Comparison of ENCODE assay signal across 17 mouse cellular contexts in the genomic region with DNA sequence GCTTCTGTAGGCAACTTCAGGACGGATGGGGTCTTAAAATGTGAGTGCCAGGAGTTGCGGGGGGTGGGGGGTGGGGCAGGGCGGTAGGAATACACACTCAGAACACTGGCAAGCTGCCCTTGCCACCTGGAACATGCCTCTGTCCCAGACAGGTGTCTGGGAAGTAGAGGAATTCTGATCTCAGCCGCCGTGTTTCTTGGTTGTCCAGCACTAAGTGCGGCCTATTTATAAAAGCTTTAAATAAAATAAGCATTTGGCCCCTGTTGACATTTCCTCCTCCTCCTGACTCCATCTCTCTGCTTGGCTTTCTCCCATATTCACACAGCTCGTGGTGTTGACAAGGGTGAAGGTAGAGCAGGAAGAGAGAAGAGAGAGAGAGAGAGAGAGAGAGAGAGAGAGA.
DNase-seq lines count a peak whose midpoint lies in the region; ATAC-seq and TF ChIP-seq lines count a peak whose summit lies in the region.
"Had no signal": no experiment of that assay in that cellular context is flagged by ENCODE, and none has a peak within 500 bp of the region (broad histone marks: within the 10 kb centered on the region; RNA-seq: fewer than 3 reads in every experiment).

No protein-coding gene starts in this region.

- TF ChIP-seq CTCF in gastrocnemius, adult 2 months (IDR thresholded peaks at IDR 0.05), result no peak
- no peak for TF ChIP-seq CTCF in kidney, postnatal 0 days (IDR thresholded peaks at IDR 0.05; ENCODE audit: low read depth)

- H3K4me2 ChIP-seq in kidney, postnatal 0 days (ENCODE audit: low read length), result no peak overlapping the region
- 0 out of 2 replicates have a peak overlapping the region, but pooled peaks have one; percentile 20 for H3K4me2 ChIP-seq in heart, embryonic 15.5 days
- H3K4me2 ChIP-seq: forebrain, embryonic 13.5 days; limb, embryonic 12.5 days had no signal

- no peaks in the 10 kb centered on the region for H3K9me3 ChIP-seq in kidney, postnatal 0 days (replicated peaks; ENCODE audit: low read length)
- H3K9me3 ChIP-seq in heart, embryonic 15.5 days (replicated peaks), result no peaks in the 10 kb centered on the region
- no peaks in the 10 kb centered on the region for H3K9me3 ChIP-seq in limb, embryonic 10.5 days (replicated peaks)
- H3K9me3 ChIP-seq: forebrain, embryonic 13.5 days; limb, embryonic 12.5 days had no signal

- ATAC-seq in kidney, postnatal 0 days (replicated peaks; ENCODE audit: low FRiP score, low read depth), result no peak
- ATAC-seq in heart, embryonic 15.5 days (replicated peaks; ENCODE audit: insufficient number of reproducible peaks, insufficient read depth, low FRiP score, low read depth), result peak; percentile 78
- ATAC-seq: hindbrain, embryonic 16.5 days had no signal

- no peak for DNase-seq in gastrocnemius, adult 2 months
- no peak for DNase-seq in gastrocnemius, adult 18-20 months (ENCODE audit: low spot score)
- peak; percentile 75 for DNase-seq in kidney, postnatal 0 days (ENCODE audit: low spot score)
- DNase-seq in kidney, postnatal 25 days, result no peak
- DNase-seq in limb, embryonic 10.5 days (ENCODE audit: low spot score), result no peak
- DNase-seq in thymus, postnatal 4 days, result no peak
- no peak for DNase-seq in layer of hippocampus, postnatal 25 days (ENCODE audit: extremely low spot score in 1 of 2, low spot score in 1 of 2)
- DNase-seq: adrenal gland, adult 2 months; cerebellum, adult 11 months; midbrain, embryonic 14.5 days; right cerebral cortex, adult 18-20 months; spleen, adult 18-20 months had no signal

- H3K27me3 ChIP-seq in kidney, postnatal 0 days (ENCODE audit: insufficient read depth, low read length), result no peaks in the 10 kb centered on the region
- H3K27me3 ChIP-seq in heart, embryonic 15.5 days, result no peaks in the 10 kb centered on the region
- no peaks in the 10 kb centered on the region for H3K27me3 ChIP-seq in limb, embryonic 10.5 days (ENCODE audit: low read depth, poor library complexity, severe bottlenecking)
- H3K27me3 ChIP-seq: forebrain, embryonic 13.5 days had no signal

- peak overlapping the region; percentile 28; the same call in 1 of the 2 replicates for H3K27ac ChIP-seq in gastrocnemius, adult 2 months
- H3K27ac ChIP-seq in kidney, postnatal 0 days, result peak overlapping the region; percentile 58; the same call in 1 of the 2 replicates
- peak overlapping the region; percentile 97 for H3K27ac ChIP-seq in heart, embryonic 15.5 days
- peak overlapping the region; percentile 46; the same call in 1 of the 2 replicates for H3K27ac ChIP-seq in limb, embryonic 10.5 days
- H3K27ac ChIP-seq: forebrain, embryonic 13.5 days; limb, embryonic 12.5 days; liver, embryonic 14.5 days had no signal

- no peak overlapping the region for H3K4me3 ChIP-seq in gastrocnemius, adult 2 months
- no peak overlapping the region for H3K4me3 ChIP-seq in kidney, postnatal 0 days (replicated peaks; ENCODE audit: low read depth, low read length)
- no peak overlapping the region for H3K4me3 ChIP-seq in heart, embryonic 15.5 days
- H3K4me3 ChIP-seq in limb, embryonic 10.5 days, result no peak overlapping the region
- H3K4me3 ChIP-seq: forebrain, embryonic 13.5 days; limb, embryonic 12.5 days had no signal

- peaks cover 4% of the 10 kb centered on the region; the same call in 1 of the 2 replicates for H3K4me1 ChIP-seq in kidney, postnatal 0 days (replicated peaks; ENCODE audit: insufficient read depth, low read length)
- H3K4me1 ChIP-seq in heart, embryonic 15.5 days (replicated peaks), result peaks cover 73% of the 10 kb centered on the region
- peaks cover 35% of the 10 kb centered on the region for H3K4me1 ChIP-seq in limb, embryonic 10.5 days

- H3K36me3 ChIP-seq in kidney, postnatal 0 days (ENCODE audit: insufficient read depth, low read length), result no peaks in the 10 kb centered on the region
- H3K36me3 ChIP-seq in heart, embryonic 15.5 days, result no peaks in the 10 kb centered on the region
- no peaks in the 10 kb centered on the region for H3K36me3 ChIP-seq in limb, embryonic 10.5 days
- H3K36me3 ChIP-seq: limb, embryonic 12.5 days had no signal

- WGBS in kidney, postnatal 0 days, result 48% methylated on average over 7 of the region's 7 CpGs
- WGBS in heart, embryonic 15.5 days, result 21% methylated on average over 7 of the region's 7 CpGs
- 75% methylated on average over 7 of the region's 7 CpGs for WGBS in limb, embryonic 10.5 days

- H3K9ac ChIP-seq in kidney, postnatal 0 days (ENCODE audit: low read depth, low read length), result no peak overlapping the region
- no peak overlapping the region for H3K9ac ChIP-seq in heart, embryonic 15.5 days
- H3K9ac ChIP-seq: forebrain, embryonic 13.5 days; limb, embryonic 12.5 days; liver, embryonic 14.5 days had no signal

- intact Hi-C loops in gastrocnemius, adult 2 months (cut with DNase I), result no loop called here

Comparison
In these comparisons a context has a peak if more than half of its experiments do, and no peak if none do; other contexts are left out.
1. H3K27ac ChIP-seq: peak in every context shown above with its lines; median percentile 97 in heart, embryonic 15.5 days; 58 in kidney, postnatal 0 days; 46 in limb, embryonic 10.5 days; 28 in gastrocnemius, adult 2 months.